Mouse (Mus musculus): ENCODE data around the gene Cacna2d2. TPM values are rescaled to one million over a fixed set of nuclear protein-coding genes. Genes with fewer than 3 reads are reported as not detected.

The Cacna2d2 gene
- polyA plus RNA-seq, 1 experiment from 2014 or later, result 0.77 TPM

DNA sequence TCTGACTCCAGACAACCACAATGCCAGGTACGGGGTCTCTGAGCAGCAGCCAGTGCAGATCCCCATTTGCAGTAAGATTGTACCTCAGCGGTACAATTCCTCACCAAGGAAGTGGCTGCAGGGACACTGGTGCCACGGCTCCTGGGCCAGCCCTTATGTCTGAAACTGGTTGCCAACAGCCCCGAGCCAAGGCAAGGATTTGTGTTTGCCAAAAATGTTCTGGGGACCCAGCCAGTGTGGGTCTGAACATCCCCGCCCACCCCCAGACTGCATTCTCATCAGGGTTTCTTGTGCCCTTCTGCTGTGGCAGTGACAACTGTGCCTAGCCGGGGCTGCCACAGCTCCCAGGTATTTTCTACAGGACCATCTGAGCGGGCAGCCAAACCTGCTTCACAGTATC, 138.8 kb downstream of the Cacna2d2 start:
- Histone ChIP-seq H3K9me3 (ENCODE audit: control insufficient read depth, low read length) (no peaks in the 10 kb centered on the region), H3K4me1 (ENCODE audit: control insufficient read depth, insufficient read depth, low read length) (peaks cover 39% of the 10 kb centered on the region), H3K4me2 (ENCODE audit: low read depth, low read length) (no peak overlapping the region), H3K9ac (ENCODE audit: low read depth, low read length) (no peak overlapping the region), H3K4me3 (ENCODE audit: low read length) (no peak overlapping the region), H3K36me3 (ENCODE audit: control insufficient read depth, insufficient read depth, low read length) (peaks cover 18% of the 10 kb centered on the region), H3K27me3 (replicated peaks; ENCODE audit: control insufficient read depth, insufficient read depth, low read length) (no peaks in the 10 kb centered on the region), H3K27ac (ENCODE audit: low read length) (no peak overlapping the region)
- WGBS, result 95% methylated on average over 7 of the region's 7 CpGs
- no peak for ATAC-seq

DNA sequence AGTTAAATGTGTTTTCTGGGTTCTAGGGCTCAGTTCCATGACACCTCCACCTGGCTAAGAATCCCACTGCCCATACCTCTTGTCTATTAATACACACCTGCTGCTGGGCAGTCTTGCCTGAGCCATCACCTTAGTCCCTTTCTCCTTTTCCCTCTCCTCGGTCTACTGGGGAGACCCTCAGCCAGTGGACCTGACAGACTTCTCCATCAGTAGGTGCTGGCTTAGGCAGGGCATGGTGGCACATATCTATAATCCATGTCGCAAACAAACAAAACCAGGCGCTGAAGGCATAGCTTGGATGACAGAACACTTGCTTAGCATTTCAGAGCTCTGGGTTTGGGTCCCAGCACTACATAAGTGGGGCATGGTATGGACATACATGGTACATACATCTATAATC, 139.3 kb downstream of the Cacna2d2 start:
- H3K27me3 ChIP-seq (replicated peaks; ENCODE audit: control insufficient read depth, insufficient read depth, low read length), result no peaks in the 10 kb centered on the region
- H3K9me3 ChIP-seq (ENCODE audit: control insufficient read depth, low read length), result no peaks in the 10 kb centered on the region
- WGBS, result 83% methylated on average over 3 of the region's 3 CpGs
- H3K4me1 ChIP-seq (ENCODE audit: control insufficient read depth, insufficient read depth, low read length), result peaks cover 39% of the 10 kb centered on the region
- H3K27ac ChIP-seq (ENCODE audit: low read length), result no peak overlapping the region
- H3K4me3 ChIP-seq (ENCODE audit: low read length), result no peak overlapping the region
- no peak overlapping the region for H3K4me2 ChIP-seq (ENCODE audit: low read depth, low read length)
- no peak for ATAC-seq
- no peak overlapping the region for H3K9ac ChIP-seq (ENCODE audit: low read depth, low read length)
- H3K36me3 ChIP-seq (ENCODE audit: control insufficient read depth, insufficient read depth, low read length), result peaks cover 18% of the 10 kb centered on the region

DNA sequence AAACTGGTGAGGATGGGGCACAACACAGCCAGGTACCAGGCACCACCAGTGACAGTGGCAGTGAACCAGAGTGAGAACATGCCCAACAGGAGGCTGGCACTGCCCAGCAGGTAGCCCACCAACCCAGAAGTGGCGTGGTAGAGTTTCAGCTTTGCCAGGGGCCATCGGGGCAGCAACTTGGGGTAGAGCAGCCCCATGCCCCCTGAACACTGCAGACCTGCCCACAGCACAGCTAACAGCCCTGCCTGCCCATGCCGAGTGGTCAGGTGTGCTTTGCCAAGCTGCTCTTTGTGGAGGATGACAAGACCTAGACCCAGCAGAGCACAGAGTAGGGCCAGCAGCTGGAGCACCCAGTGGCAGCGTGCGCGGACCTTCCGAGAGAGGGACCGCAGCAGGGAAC, 140.5 kb downstream of the Cacna2d2 start:
- H3K36me3 ChIP-seq (ENCODE audit: control insufficient read depth, insufficient read depth, low read length), result peaks cover 20% of the 10 kb centered on the region
- ATAC-seq, result no peak
- H3K9ac ChIP-seq (ENCODE audit: low read depth, low read length), result no peak overlapping the region
- no peaks in the 10 kb centered on the region for H3K27me3 ChIP-seq (replicated peaks; ENCODE audit: control insufficient read depth, insufficient read depth, low read length)
- WGBS, result 96% methylated on average over 8 of the region's 8 CpGs
- no peaks in the 10 kb centered on the region for H3K9me3 ChIP-seq (ENCODE audit: control insufficient read depth, low read length)
- H3K4me2 ChIP-seq (ENCODE audit: low read depth, low read length), result no peak overlapping the region
- H3K4me3 ChIP-seq (ENCODE audit: low read length), result no peak overlapping the region
- H3K27ac ChIP-seq (ENCODE audit: low read length), result no peak overlapping the region
- H3K4me1 ChIP-seq (ENCODE audit: control insufficient read depth, insufficient read depth, low read length), result peaks cover 39% of the 10 kb centered on the region

GRCm38 (mm10) chr9:107540420-107540819, 141.0 kb downstream of the Cacna2d2 start:
- H3K9ac ChIP-seq (ENCODE audit: low read depth, low read length), result no peak overlapping the region; the same call in 1 of the 2 replicates
- no peak overlapping the region for H3K4me3 ChIP-seq (ENCODE audit: low read length)
- H3K9me3 ChIP-seq (ENCODE audit: control insufficient read depth, low read length), result no peaks in the 10 kb centered on the region
- no peak for ATAC-seq
- no peak overlapping the region for H3K4me2 ChIP-seq (ENCODE audit: low read depth, low read length)
- H3K27ac ChIP-seq (ENCODE audit: low read length), result no peak overlapping the region
- peaks cover 21% of the 10 kb centered on the region for H3K36me3 ChIP-seq (ENCODE audit: control insufficient read depth, insufficient read depth, low read length)
- 76% methylated on average over 4 of the region's 4 CpGs for WGBS
- H3K27me3 ChIP-seq (replicated peaks; ENCODE audit: control insufficient read depth, insufficient read depth, low read length), result no peaks in the 10 kb centered on the region
- H3K4me1 ChIP-seq (ENCODE audit: control insufficient read depth, insufficient read depth, low read length), result peaks cover 36% of the 10 kb centered on the region

DNA sequence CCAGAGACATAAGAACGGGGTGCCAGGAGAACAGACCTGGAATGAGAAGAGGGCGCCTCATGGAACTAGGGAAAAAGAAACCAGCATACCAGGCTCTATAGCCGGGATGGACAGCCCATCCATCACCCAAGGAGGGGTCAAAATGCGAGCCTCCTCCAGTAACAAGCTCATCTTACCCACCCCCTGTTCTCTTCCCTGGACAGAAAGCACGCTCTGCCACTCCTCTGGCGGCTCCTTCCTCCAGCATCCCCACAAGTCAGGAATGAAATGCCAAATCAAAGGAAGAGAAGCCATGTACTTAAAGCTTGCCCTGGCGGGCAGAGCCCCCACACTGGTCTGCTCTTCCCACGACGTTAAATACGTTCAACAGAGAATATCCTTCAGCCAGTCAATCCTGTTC, 141.6 kb downstream of the Cacna2d2 start:
- H3K4me1 ChIP-seq (ENCODE audit: control insufficient read depth, insufficient read depth, low read length), result peaks cover 30% of the 10 kb centered on the region
- H3K36me3 ChIP-seq (ENCODE audit: control insufficient read depth, insufficient read depth, low read length), result peaks cover 21% of the 10 kb centered on the region
- H3K9ac ChIP-seq (ENCODE audit: low read depth, low read length), result peak overlapping the region; percentile 60
- no peaks in the 10 kb centered on the region for H3K27me3 ChIP-seq (replicated peaks; ENCODE audit: control insufficient read depth, insufficient read depth, low read length)
- WGBS, result 26% methylated on average over 10 of the region's 10 CpGs
- no peak overlapping the region; the same call in 1 of the 2 replicates for H3K27ac ChIP-seq (ENCODE audit: low read length)
- H3K4me3 ChIP-seq (ENCODE audit: low read length), result peak overlapping the region; percentile 70
- no peaks in the 10 kb centered on the region for H3K9me3 ChIP-seq (ENCODE audit: control insufficient read depth, low read length)
- no peak for ATAC-seq
- peak overlapping the region; percentile 70 for H3K4me2 ChIP-seq (ENCODE audit: low read depth, low read length)

GRCm38 (mm10) chr9:107541474-107542351, 142.3 kb downstream of the Cacna2d2 start, which contains the start of the genes Cyb561d2 and Nprl2:
Gene Cyb561d2 (minus strand): TSS chr9:107542193.
Gene Nprl2 (plus strand): TSS chr9:107542226.
- Histone ChIP-seq H3K4me1 (ENCODE audit: control insufficient read depth, insufficient read depth, low read length) (peaks cover 24% of the 10 kb centered on the region), H3K9ac (ENCODE audit: low read depth, low read length) (peak within 1 kb of the TSS; percentile 60), H3K9me3 (ENCODE audit: control insufficient read depth, low read length) (no peaks in the 10 kb centered on the region), H3K36me3 (ENCODE audit: control insufficient read depth, insufficient read depth, low read length) (peaks cover 21% of the 10 kb centered on the region), H3K4me3 (ENCODE audit: low read length) (peak within 1 kb of the TSS; percentile 70), H3K27ac (ENCODE audit: low read length) (peak within 1 kb of the TSS; percentile 58), H3K27me3 (replicated peaks; ENCODE audit: control insufficient read depth, insufficient read depth, low read length) (no peaks in the 10 kb centered on the region), H3K4me2 (ENCODE audit: low read depth, low read length) (peak within 1 kb of the TSS; percentile 70)
- ATAC-seq, result peak; percentile 88
- WGBS, result under 1% methylated on average over 46 of the region's 46 CpGs

GRCm38 (mm10) chr9:107542352-107542686, 142.9 kb downstream of the Cacna2d2 start:
- no peaks in the 10 kb centered on the region for H3K27me3 ChIP-seq (replicated peaks; ENCODE audit: control insufficient read depth, insufficient read depth, low read length)
- WGBS, result under 1% methylated on average over 11 of the region's 11 CpGs
- H3K36me3 ChIP-seq (ENCODE audit: control insufficient read depth, insufficient read depth, low read length), result peaks cover 21% of the 10 kb centered on the region
- H3K4me2 ChIP-seq (ENCODE audit: low read depth, low read length), result peak overlapping the region; percentile 70
- peak; percentile 16 for ATAC-seq
- peak overlapping the region; percentile 60 for H3K9ac ChIP-seq (ENCODE audit: low read depth, low read length)
- H3K27ac ChIP-seq (ENCODE audit: low read length), result no peak overlapping the region
- H3K4me1 ChIP-seq (ENCODE audit: control insufficient read depth, insufficient read depth, low read length), result peaks cover 25% of the 10 kb centered on the region
- peak overlapping the region; percentile 70 for H3K4me3 ChIP-seq (ENCODE audit: low read length)
- no peaks in the 10 kb centered on the region for H3K9me3 ChIP-seq (ENCODE audit: control insufficient read depth, low read length)

DNA sequence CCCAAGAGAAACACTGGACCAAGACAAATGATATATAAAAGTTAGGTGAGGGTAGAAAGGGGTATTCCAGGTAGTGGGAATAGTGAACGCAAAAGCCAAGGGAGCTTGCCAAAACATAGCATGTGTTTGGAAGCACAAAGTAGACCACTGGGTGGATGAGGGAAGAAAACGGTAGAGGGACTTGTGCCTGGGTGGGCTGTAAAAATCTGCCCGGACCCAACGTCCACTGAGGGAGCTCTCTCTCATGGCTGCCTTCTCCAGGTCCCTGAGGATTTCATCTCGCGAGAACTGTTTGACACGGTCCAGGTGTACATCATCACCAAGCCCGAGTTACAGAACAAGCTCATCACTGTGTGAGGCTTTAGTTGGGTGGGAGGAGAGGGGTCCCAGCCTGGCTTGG, 143.3 kb downstream of the Cacna2d2 start:
- Histone ChIP-seq H3K4me2 (ENCODE audit: low read depth, low read length) (peak overlapping the region; percentile 70), H3K9me3 (ENCODE audit: control insufficient read depth, low read length) (no peaks in the 10 kb centered on the region), H3K27me3 (replicated peaks; ENCODE audit: control insufficient read depth, insufficient read depth, low read length) (no peaks in the 10 kb centered on the region), H3K9ac (ENCODE audit: low read depth, low read length) (peak overlapping the region; percentile 60), H3K36me3 (ENCODE audit: control insufficient read depth, insufficient read depth, low read length) (peaks cover 19% of the 10 kb centered on the region), H3K4me1 (ENCODE audit: control insufficient read depth, insufficient read depth, low read length) (peaks cover 28% of the 10 kb centered on the region), H3K27ac (ENCODE audit: low read length) (no peak overlapping the region), H3K4me3 (ENCODE audit: low read length) (peak overlapping the region; percentile 70)
- ATAC-seq, result no peak
- WGBS, result 27% methylated on average over 8 of the region's 8 CpGs

GRCm38 (mm10) chr9:107543299-107543698, 143.9 kb downstream of the Cacna2d2 start:
- H3K9me3 ChIP-seq (ENCODE audit: control insufficient read depth, low read length), result no peaks in the 10 kb centered on the region
- H3K27ac ChIP-seq (ENCODE audit: low read length), result no peak overlapping the region
- WGBS, result 89% methylated on average over 11 of the region's 11 CpGs
- no peaks in the 10 kb centered on the region for H3K27me3 ChIP-seq (replicated peaks; ENCODE audit: control insufficient read depth, insufficient read depth, low read length)
- H3K4me3 ChIP-seq (ENCODE audit: low read length), result no peak overlapping the region
- no peak overlapping the region for H3K9ac ChIP-seq (ENCODE audit: low read depth, low read length)
- peaks cover 17% of the 10 kb centered on the region for H3K36me3 ChIP-seq (ENCODE audit: control insufficient read depth, insufficient read depth, low read length)
- peaks cover 28% of the 10 kb centered on the region for H3K4me1 ChIP-seq (ENCODE audit: control insufficient read depth, insufficient read depth, low read length)
- ATAC-seq, result no peak
- 0 out of 2 replicates have a peak overlapping the region, but pooled peaks have one; percentile 70 for H3K4me2 ChIP-seq (ENCODE audit: low read depth, low read length)

All from intestine, embryonic 16.5 days (tissue).